1 mouse cellular context compared by ENCODE assay signal in genomic region chr10:117412474-117413057, GRCm38 (mm10).
TF ChIP-seq lines count a peak whose summit lies in the region.

No protein-coding gene starts in this region.

TF ChIP-seq in MEL, 35 proteins besides CTCF, POLR2A, EP300 and RAD21 (continued from another document):
- peak; percentile 76 for TF ChIP-seq GATA1 (IDR thresholded peaks at IDR 0.05; ENCODE audit: low read depth, low read length)
- no peak for TF ChIP-seq HCFC1 (IDR thresholded peaks at IDR 0.05; ENCODE audit: low read depth, low read length)
- TF ChIP-seq MYC (IDR thresholded peaks at IDR 0.05; ENCODE audit: low read depth, low read length), result peak; percentile 56; the same call in 1 of the 2 replicates
- TF ChIP-seq RCOR1 (IDR thresholded peaks at IDR 0.05; ENCODE audit: low read depth, low read length), result peak; percentile 75
- peak; percentile 38; the same call in 1 of the 2 replicates for TF ChIP-seq MXI1 (IDR thresholded peaks at IDR 0.05; ENCODE audit: low read depth, low read length)
- peak; percentile 72; the same call in 1 of the 2 replicates for TF ChIP-seq TCF12 (IDR thresholded peaks at IDR 0.05; ENCODE audit: low read depth, low read length)
- TF ChIP-seq NELFE (IDR thresholded peaks at IDR 0.05; ENCODE audit: low read depth, low read length), result no peak
- TF ChIP-seq TAL1 (IDR thresholded peaks at IDR 0.05; ENCODE audit: low read length), result no peak
- peak; percentile 39; the same call in 1 of the 2 replicates for TF ChIP-seq KAT2A (conservative IDR thresholded peaks at IDR 0.05; ENCODE audit: low read depth, low read length)
- TF ChIP-seq MYB (IDR thresholded peaks at IDR 0.05; ENCODE audit: low read depth, low read length), result no peak
